Mouse (Mus musculus) naive thymus-derived CD4-positive, alpha-beta T cell, adult 2 months (primary cell): ENCODE data around the gene Glyctk.
A peak's percentile ranks its signal among the peaks of the same experiment; 100 is the strongest.
"Not testable (repeated sequence)": the region's sequence is repeated elsewhere in the genome, so short reads cannot be mapped to it uniquely, and the experiment has no call there.

ENCODE experiments used
- DNase-seq: peaks from one replicate; pipeline ENCODE4 v3.0.0-alpha.2; 2011; ENCODE audit warnings: low read depth

Glyctk gene

GRCm38 (mm10) chr9:106176769-106177168 is 18.8 kb upstream of the Glyctk start:
- DNase-seq, result peak; percentile 59

GRCm38 (mm10) chr9:106175552-106176200 is 17.7 kb upstream of the Glyctk start:
- DNase-seq, result no peak

GRCm38 (mm10) chr9:106173363-106173762 is 15.4 kb upstream of the Glyctk start:
- DNase-seq, result no peak

- DNase-seq, result no peak
These were observed 14.6 kb upstream of the Glyctk start for GRCm38 (mm10) chr9:106172527-106172926.

- peak; percentile 48 for DNase-seq
These were observed 13.6 kb upstream of the Glyctk start for GRCm38 (mm10) chr9:106171346-106172158.

- DNase-seq, result peak; percentile 95
These were observed 12.8 kb upstream of the Glyctk start, which contains the start of gene Wdr82 for GRCm38 (mm10) chr9:106170556-106171345. Gene Wdr82, plus strand, starts transcription at chr9:106170928.

GRCm38 (mm10) chr9:106169917-106170316 is 12.0 kb upstream of the Glyctk start:
- peak; percentile 31 for DNase-seq

- not testable (repeated sequence) for DNase-seq
These were observed 11.1 kb upstream of the Glyctk start for GRCm38 (mm10) chr9:106169006-106169405.

GRCm38 (mm10) chr9:106167703-106168102 is 9.8 kb upstream of the Glyctk start:
- DNase-seq, result no peak

GRCm38 (mm10) chr9:106167241-106167640 is 9.3 kb upstream of the Glyctk start:
- DNase-seq, result no peak

GRCm38 (mm10) chr9:106166709-106167108 is 8.8 kb upstream of the Glyctk start:
- DNase-seq, result no peak

GRCm38 (mm10) chr9:106160426-106160825 is 2.5 kb upstream of the Glyctk start:
- DNase-seq, result no peak

- DNase-seq, result peak; percentile 88
These were observed 1.9 kb upstream of the Glyctk start for GRCm38 (mm10) chr9:106159784-106160301.

GRCm38 (mm10) chr9:106159237-106159636 is 1.3 kb upstream of the Glyctk start:
- no peak for DNase-seq

- no peak for DNase-seq
These were observed 364 bp downstream of the Glyctk start for GRCm38 (mm10) chr9:106157623-106157925.

- no peak for DNase-seq
These were observed 866 bp downstream of the Glyctk start for GRCm38 (mm10) chr9:106156921-106157622.

GRCm38 (mm10) chr9:106156419-106156818 is 1.5 kb downstream of the Glyctk start:
- peak; percentile 64 for DNase-seq

- no peak for DNase-seq
These were observed 3.8 kb downstream of the Glyctk start for GRCm38 (mm10) chr9:106154106-106154505.

GRCm38 (mm10) chr9:106149399-106149754 is 8.6 kb downstream of the Glyctk start:
- DNase-seq, result no peak

GRCm38 (mm10) chr9:106148541-106149398 is 9.2 kb downstream of the Glyctk start:
- DNase-seq, result peak; percentile 21
